10 mouse cellular contexts compared by ENCODE assay signal in the genomic region with DNA sequence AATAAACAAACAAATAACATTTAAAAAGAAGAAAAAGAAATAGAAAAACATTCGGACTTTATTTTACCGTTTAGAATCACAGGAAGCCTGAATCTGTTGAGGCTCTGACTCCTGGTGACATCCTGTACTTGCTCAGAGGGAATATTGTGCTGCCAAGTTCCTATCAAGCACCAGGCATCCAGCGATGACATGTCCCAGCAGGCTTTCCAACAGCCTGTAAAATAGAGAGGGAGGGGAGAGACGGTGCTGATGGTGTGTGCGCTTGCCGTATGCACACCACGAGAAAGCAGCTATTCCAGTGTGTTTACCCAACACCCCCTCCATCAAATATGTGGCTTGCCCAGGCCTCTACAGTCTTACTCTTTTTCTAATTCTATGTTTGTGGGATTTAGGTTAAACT. TPM values are rescaled to one million over a fixed set of nuclear protein-coding genes. Genes with fewer than 3 reads are reported as not detected.
DNase-seq lines count a peak whose midpoint lies in the region; ATAC-seq and TF ChIP-seq lines count a peak whose summit lies in the region.
"Had no signal": no experiment of that assay in that cellular context is flagged by ENCODE, and none has a peak within 500 bp of the region (broad histone marks: within the 10 kb centered on the region; RNA-seq: fewer than 3 reads in every experiment).

No protein-coding gene starts in this region.

- H3K9me3 ChIP-seq in liver, postnatal 0 days (ENCODE audit: low read length) = no peaks in the 10 kb centered on the region
- H3K9me3 ChIP-seq in hindbrain, embryonic 13.5 days = no peaks in the 10 kb centered on the region
- H3K9me3 ChIP-seq: midbrain, embryonic 12.5 days had no signal

- no peak for TF ChIP-seq CTCF in liver, postnatal 0 days (IDR thresholded peaks at IDR 0.05; ENCODE audit: low read depth)

- peaks cover 46% of the 10 kb centered on the region for H3K4me1 ChIP-seq in liver, postnatal 0 days (ENCODE audit: insufficient read depth)
- no peaks in the 10 kb centered on the region for H3K4me1 ChIP-seq in hindbrain, embryonic 13.5 days (replicated peaks)
- H3K4me1 ChIP-seq: midbrain, embryonic 12.5 days had no signal

- H3K4me2 ChIP-seq in liver, postnatal 0 days (ENCODE audit: low read depth, low read length) = no peak overlapping the region
- no peak overlapping the region for H3K4me2 ChIP-seq in hindbrain, embryonic 13.5 days
- H3K4me2 ChIP-seq: midbrain, embryonic 12.5 days had no signal

- H3K27ac ChIP-seq in liver, postnatal 0 days (ENCODE audit: low read depth) = peak overlapping the region; percentile 95; the same call in 1 of the 2 replicates
- no peak overlapping the region for H3K27ac ChIP-seq in hindbrain, embryonic 13.5 days
- H3K27ac ChIP-seq: midbrain, embryonic 12.5 days had no signal

- WGBS in liver, postnatal 0 days (ENCODE audit: insufficient replicate concordance) = 77% methylated on average over 7 of the region's 7 CpGs
- WGBS in hindbrain, embryonic 13.5 days = 78% methylated on average over 7 of the region's 7 CpGs

- no peaks in the 10 kb centered on the region for H3K27me3 ChIP-seq in liver, postnatal 0 days (ENCODE audit: insufficient read depth, low read length)
- no peaks in the 10 kb centered on the region for H3K27me3 ChIP-seq in hindbrain, embryonic 13.5 days
- H3K27me3 ChIP-seq: midbrain, embryonic 12.5 days had no signal

- no peak overlapping the region for H3K4me3 ChIP-seq in liver, postnatal 0 days (ENCODE audit: low read depth, low read length)
- H3K4me3 ChIP-seq in hindbrain, embryonic 13.5 days = no peak overlapping the region
- H3K4me3 ChIP-seq: midbrain, embryonic 12.5 days had no signal

- TF ChIP-seq EP300 in liver, postnatal 0 days (IDR thresholded peaks at IDR 0.05; ENCODE audit: low read depth) = no peak

- ATAC-seq in liver, postnatal 0 days = no peak
- ATAC-seq in hindbrain, embryonic 13.5 days (ENCODE audit: low FRiP score) = no peak

- DNase-seq in layer of hippocampus, adult 18-20 months (ENCODE audit: low spot score in 2 of 2) = peak; percentile 5 to 36
- DNase-seq in layer of hippocampus, postnatal 10 days (ENCODE audit: low spot score in 2 of 2) = no peak
- peak; percentile 38 to 53 for DNase-seq in cerebellum, postnatal 10 days
- peak; percentile 57 to 68 for DNase-seq in heart, adult 9 months (ENCODE audit: low spot score in 2 of 2)
- DNase-seq in liver, postnatal 0 days = no peak
- DNase-seq in adrenal gland, postnatal 36 days = no peak
- DNase-seq: embryo, embryonic 11 days; spleen, adult 18-20 months had no signal

- no peak overlapping the region for H3K9ac ChIP-seq in liver, postnatal 0 days (replicated peaks)
- no peak overlapping the region for H3K9ac ChIP-seq in hindbrain, embryonic 13.5 days
- H3K9ac ChIP-seq: midbrain, embryonic 12.5 days had no signal

- peaks cover 40% of the 10 kb centered on the region for H3K36me3 ChIP-seq in liver, postnatal 0 days (replicated peaks; ENCODE audit: insufficient read depth, low read length)
- no peaks in the 10 kb centered on the region for H3K36me3 ChIP-seq in hindbrain, embryonic 13.5 days
- H3K36me3 ChIP-seq: midbrain, embryonic 12.5 days had no signal

RNA-seq across cellular contexts. Expression of a gene that starts 39.6 kb away (rescaled TPM):
- 1 to 10 TPM; 3.1 to 3.5 TPM for total RNA-seq in layer of hippocampus, adult 18-20 months (2021)
- total RNA-seq in layer of hippocampus, postnatal 10 days (2021) = 1 to 10 TPM; 1.8 to 2.2 TPM
- polyA plus RNA-seq in liver, postnatal 0 days (2015; fragmentation: Nextera tagmentation; extraction: Ambion mirVana) = 5.8 and 7.1 TPM in 2 replicates
- 1 to 10 TPM; 1.5 to 2.5 TPM for total RNA-seq in adrenal gland, postnatal 36 days (2021)
- polyA plus RNA-seq in hindbrain, embryonic 13.5 days (2015; fragmentation: Nextera tagmentation; extraction: Ambion mirVana) = 0.76 and 1.3 TPM in 2 replicates

Comparison
In these comparisons a context has a peak if more than half of its experiments do, and no peak if none do; other contexts are left out.
1. DNase-seq: peak in layer of hippocampus, adult 18-20 months (2 of 2), cerebellum, postnatal 10 days (2 of 2) and heart, adult 9 months (2 of 2); none in layer of hippocampus, postnatal 10 days (0 of 2), liver, postnatal 0 days (single experiment) and adrenal gland, postnatal 36 days (0 of 2).